Mouse (Mus musculus): ENCODE measurements at regions not wholly inside any gene's neighbourhood (a gene's known extent, or its start where the extent isn't known, plus 50 kb on each side); places are given as distances from the start of the nearest gene placed in this dataset.
"Not testable (repeated sequence)": the region's sequence is repeated elsewhere in the genome, so short reads cannot be mapped to it uniquely, and the experiment has no call there.

DNA sequence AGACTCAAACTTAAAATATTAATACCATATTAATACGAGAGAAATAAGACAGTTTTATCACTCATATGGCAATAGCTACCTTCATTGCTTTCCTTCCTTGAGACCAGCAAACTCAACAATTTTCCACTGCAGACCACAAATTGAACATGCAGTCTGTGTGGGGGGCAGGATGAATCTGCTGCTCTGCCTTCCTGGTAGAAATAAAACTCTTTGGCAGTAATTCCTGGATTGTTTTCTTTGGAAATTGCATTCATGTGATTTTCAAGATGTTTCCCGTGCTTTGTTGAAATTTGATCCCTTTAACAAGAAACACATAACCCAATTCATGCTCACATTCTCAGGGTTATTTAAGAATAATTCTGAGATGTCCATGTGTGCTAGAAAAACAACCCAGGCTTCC lies 555.1 kb upstream of the Clint1 start:
- ATAC-seq (replicated peaks in 1 of 2; ENCODE audit: insufficient read depth in 1 of 2, low FRiP score in 2 of 2, low TSS enrichment in 1 of 2, low read depth in 1 of 2, poor library complexity in 2 of 2, severe bottlenecking in 2 of 2) = no peak

DNA sequence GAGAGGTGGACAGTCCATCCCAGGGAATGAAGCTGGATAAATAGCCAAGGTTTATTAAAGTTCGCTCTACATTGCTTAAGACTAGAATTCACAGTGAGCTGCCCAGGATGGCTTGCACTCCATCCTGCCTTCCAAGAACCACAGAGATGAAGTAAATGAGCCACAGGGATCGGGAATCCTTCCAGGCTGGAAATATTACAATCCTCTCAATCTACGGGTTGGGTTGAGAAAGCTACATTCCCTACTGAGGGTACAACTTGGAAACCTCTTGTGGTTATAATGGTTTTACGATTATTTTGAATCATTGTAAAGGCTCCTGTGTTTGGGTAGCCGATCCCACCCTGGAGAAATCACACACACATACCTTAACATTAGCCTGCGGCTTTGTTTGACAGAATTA lies 539.9 kb upstream of the Clint1 start:
- no peak for ATAC-seq (replicated peaks in 1 of 2; ENCODE audit: insufficient read depth in 1 of 2, low FRiP score in 2 of 2, low TSS enrichment in 1 of 2, low read depth in 1 of 2, poor library complexity in 2 of 2, severe bottlenecking in 2 of 2)

DNA sequence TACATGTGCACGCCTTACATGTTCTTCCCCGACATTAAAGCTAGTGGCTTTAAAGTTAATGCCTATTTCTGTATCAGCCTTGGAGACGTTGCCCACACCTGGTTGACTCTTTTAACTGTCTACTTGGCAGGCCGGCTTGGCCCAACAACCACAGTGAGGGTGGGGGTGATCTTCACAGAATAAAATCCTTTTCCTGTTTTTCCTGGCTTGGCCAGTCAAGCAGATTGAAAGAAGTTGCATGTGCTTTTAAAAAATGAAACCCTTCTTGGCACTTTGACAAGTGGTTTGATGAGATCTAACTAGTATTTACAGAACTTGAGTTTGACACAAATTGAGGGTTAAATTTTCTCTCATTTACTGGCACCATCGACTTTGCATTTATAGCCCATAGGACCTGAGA lies 528.1 kb upstream of the Clint1 start:
- no peak for ATAC-seq (replicated peaks in 1 of 2; ENCODE audit: insufficient read depth in 1 of 2, low FRiP score in 2 of 2, low TSS enrichment in 1 of 2, low read depth in 1 of 2, poor library complexity in 2 of 2, severe bottlenecking in 2 of 2)

DNA sequence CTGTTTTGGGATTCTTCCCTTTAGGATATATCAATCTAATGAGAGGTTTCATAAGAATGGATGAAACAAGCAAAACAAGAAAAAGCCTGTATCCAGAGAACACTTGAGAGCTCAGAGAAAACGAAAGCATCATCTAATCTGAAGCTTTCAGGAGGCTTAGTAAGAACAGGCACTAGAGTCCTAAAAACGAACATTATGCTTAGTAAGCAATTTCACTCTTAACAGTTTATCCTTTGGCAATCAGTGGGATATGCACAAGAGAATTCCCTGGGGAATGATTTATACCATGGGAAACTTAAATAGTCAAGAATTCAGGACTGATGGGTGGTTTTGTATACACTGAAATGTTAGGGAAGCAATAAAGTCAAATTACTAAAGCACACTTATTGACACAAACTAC lies 521.5 kb upstream of the Clint1 start:
- no peak for ATAC-seq (replicated peaks in 1 of 2; ENCODE audit: insufficient read depth in 1 of 2, low FRiP score in 2 of 2, low TSS enrichment in 1 of 2, low read depth in 1 of 2, poor library complexity in 2 of 2, severe bottlenecking in 2 of 2)

DNA sequence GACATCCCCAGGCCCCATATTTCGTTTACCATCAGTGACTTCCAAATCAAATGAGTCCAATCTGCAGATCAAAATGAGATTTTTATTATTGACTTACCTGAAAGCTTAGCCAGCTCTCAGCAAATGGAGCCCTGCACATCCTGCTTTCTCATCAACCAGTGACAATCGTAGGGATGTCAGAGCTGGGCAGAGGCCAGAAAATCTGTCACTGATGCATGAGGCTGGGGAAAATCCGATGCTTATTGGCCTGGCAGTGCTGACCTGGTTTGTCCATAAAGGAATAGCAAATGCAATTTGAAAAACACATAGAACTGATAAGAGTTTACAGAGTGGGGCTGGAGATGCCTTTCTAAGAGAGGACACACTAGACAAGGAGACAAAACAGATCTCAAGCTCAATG lies 518.1 kb upstream of the Clint1 start:
- no peak for ATAC-seq (replicated peaks in 1 of 2; ENCODE audit: insufficient read depth in 1 of 2, low FRiP score in 2 of 2, low TSS enrichment in 1 of 2, low read depth in 1 of 2, poor library complexity in 2 of 2, severe bottlenecking in 2 of 2)

GRCm38 (mm10) chr11:45349331-45349730 lies 502.5 kb upstream of the Clint1 start:
- no peak for ATAC-seq (replicated peaks in 1 of 2; ENCODE audit: insufficient read depth in 1 of 2, low FRiP score in 2 of 2, low TSS enrichment in 1 of 2, low read depth in 1 of 2, poor library complexity in 2 of 2, severe bottlenecking in 2 of 2)

- no peak for ATAC-seq (replicated peaks in 1 of 2; ENCODE audit: insufficient read depth in 1 of 2, low FRiP score in 2 of 2, low TSS enrichment in 1 of 2, low read depth in 1 of 2, poor library complexity in 2 of 2, severe bottlenecking in 2 of 2)
These were observed 486.5 kb upstream of the Clint1 start for GRCm38 (mm10) chr11:45365343-45365742.

- no peak for ATAC-seq (replicated peaks in 1 of 2; ENCODE audit: insufficient read depth in 1 of 2, low FRiP score in 2 of 2, low TSS enrichment in 1 of 2, low read depth in 1 of 2, poor library complexity in 2 of 2, severe bottlenecking in 2 of 2)
These were observed 462.4 kb upstream of the Clint1 start for GRCm38 (mm10) chr11:45389243-45390146.

DNA sequence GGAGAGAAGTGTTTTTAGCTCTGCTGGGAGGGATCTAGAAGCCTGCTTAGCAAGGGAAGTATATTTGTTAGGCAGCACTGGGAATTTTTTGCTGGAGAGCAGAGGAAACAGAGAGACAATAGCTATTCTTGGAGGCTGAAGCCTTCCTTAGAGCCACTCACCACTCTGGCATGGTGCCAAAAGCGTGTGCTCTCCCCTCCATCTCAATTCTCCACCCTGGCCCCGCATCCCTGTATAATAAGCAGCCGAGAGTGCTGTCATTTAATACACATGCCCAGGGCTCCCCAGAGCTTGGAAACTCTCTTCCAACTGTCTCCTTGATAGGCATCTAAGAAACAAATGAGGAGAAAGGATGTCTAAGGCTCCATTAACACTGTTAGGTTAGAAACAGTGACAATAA lies 455.8 kb upstream of the Clint1 start:
- ATAC-seq (replicated peaks in 1 of 2; ENCODE audit: insufficient read depth in 1 of 2, low FRiP score in 2 of 2, low TSS enrichment in 1 of 2, low read depth in 1 of 2, poor library complexity in 2 of 2, severe bottlenecking in 2 of 2) = no peak

GRCm38 (mm10) chr11:45398188-45398587 lies 453.7 kb upstream of the Clint1 start:
- no peak for ATAC-seq (replicated peaks in 1 of 2; ENCODE audit: insufficient read depth in 1 of 2, low FRiP score in 2 of 2, low TSS enrichment in 1 of 2, low read depth in 1 of 2, poor library complexity in 2 of 2, severe bottlenecking in 2 of 2)

DNA sequence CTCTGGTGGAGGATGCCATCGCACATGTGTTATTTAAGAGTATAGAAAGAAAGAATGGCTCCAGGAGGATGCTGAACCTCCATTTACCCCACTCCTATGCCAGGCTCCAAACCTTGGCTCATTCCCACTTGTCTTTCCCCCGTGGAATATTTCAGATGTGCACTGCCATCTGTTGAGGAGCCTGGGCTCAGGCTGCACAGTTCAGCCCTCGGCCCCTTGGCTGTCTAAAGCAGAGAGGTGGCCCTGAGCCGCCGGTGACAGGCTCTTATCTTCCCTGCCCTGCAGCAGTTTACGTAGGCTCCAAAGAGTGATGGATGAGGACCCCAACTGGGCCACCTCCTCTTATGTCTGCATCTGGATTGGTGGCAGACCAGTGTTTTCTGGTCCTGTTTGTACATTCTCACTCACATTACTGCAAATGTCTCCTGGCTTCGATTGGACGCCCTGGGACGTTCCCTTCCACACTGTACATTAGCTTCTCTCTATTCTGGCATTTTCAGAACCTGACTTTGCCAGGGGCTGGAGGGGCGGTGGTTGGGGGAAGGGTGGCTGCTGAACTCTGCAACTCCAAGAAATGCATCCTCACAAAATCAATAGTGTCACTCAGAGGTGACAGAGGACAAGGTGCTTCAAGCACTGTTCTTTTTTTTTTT lies 447.3 kb upstream of the Clint1 start:
- ATAC-seq (replicated peaks in 1 of 2; ENCODE audit: insufficient read depth in 1 of 2, low FRiP score in 2 of 2, low TSS enrichment in 1 of 2, low read depth in 1 of 2, poor library complexity in 2 of 2, severe bottlenecking in 2 of 2) = no peak

- not testable (repeated sequence) for ATAC-seq (replicated peaks in 1 of 2; ENCODE audit: insufficient read depth in 1 of 2, low FRiP score in 2 of 2, low TSS enrichment in 1 of 2, low read depth in 1 of 2, poor library complexity in 2 of 2, severe bottlenecking in 2 of 2)
These were observed 427.8 kb upstream of the Clint1 start for GRCm38 (mm10) chr11:45424066-45424465.

DNA sequence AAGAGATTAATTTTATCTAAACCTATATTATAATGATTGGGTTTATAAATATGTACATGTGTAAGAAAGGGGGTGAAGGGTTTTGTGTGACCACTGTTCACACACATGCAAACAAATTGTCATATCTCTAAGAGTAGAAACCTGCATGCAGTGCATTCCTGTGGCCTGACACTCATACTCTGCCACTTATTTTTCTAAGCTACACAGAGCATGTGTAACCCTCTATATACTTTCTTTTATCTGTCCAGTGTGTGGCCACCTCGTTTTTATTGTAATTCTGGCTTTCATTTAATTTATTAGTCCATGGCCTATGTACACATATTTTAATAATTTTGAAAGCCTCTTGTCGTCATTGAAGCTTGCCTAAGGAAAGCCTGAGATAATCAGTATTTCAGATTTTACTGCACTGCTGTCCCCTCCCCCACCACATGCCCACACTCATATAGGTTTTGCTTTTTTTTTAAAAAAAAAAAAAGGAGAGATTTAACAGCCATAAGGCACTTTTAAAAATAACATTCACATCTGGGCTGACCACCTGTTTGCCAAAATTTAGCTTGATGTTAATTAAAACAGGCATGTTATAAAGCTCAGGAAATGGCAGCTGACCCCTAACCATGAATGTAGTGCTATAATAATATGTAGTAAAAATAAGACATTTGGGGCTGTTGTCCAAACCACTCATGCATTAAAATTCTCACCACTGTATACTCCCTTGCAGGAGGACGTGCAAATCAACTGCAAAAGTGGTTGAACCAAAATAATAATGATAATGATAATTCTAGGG lies 410.7 kb upstream of the Clint1 start:
- no peak for ATAC-seq (replicated peaks in 1 of 2; ENCODE audit: insufficient read depth in 1 of 2, low FRiP score in 2 of 2, low TSS enrichment in 1 of 2, low read depth in 1 of 2, poor library complexity in 2 of 2, severe bottlenecking in 2 of 2)

DNA sequence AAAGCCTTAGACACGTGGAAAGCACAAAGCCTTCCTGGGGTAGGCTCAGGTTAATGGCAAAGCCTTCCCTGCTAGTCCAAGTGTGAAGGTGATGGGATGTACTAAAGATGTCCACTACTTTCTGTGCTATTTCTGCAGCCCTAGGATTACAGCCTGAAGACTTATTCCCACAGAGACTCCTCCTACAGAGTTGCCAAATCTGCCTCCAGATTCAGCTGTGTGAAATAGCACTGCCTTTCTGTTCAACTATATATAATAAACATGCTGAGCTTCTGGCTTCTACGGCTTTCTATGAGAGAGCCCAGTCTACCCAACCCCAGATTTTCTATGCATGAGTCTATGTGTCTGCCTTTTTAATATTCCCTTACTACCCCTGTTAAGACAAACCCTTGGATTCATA lies 405.3 kb upstream of the Clint1 start:
- ATAC-seq (replicated peaks in 1 of 2; ENCODE audit: insufficient read depth in 1 of 2, low FRiP score in 2 of 2, low TSS enrichment in 1 of 2, low read depth in 1 of 2, poor library complexity in 2 of 2, severe bottlenecking in 2 of 2) = no peak

- ATAC-seq (replicated peaks in 1 of 2; ENCODE audit: insufficient read depth in 1 of 2, low FRiP score in 2 of 2, low TSS enrichment in 1 of 2, low read depth in 1 of 2, poor library complexity in 2 of 2, severe bottlenecking in 2 of 2) = no peak
These were observed 397.6 kb upstream of the Clint1 start for GRCm38 (mm10) chr11:45454234-45454633.

- no peak for ATAC-seq (replicated peaks in 1 of 2; ENCODE audit: insufficient read depth in 1 of 2, low FRiP score in 2 of 2, low TSS enrichment in 1 of 2, low read depth in 1 of 2, poor library complexity in 2 of 2, severe bottlenecking in 2 of 2)
These were observed 396.9 kb upstream of the Clint1 start for GRCm38 (mm10) chr11:45454933-45455332.

- ATAC-seq (replicated peaks in 1 of 2; ENCODE audit: insufficient read depth in 1 of 2, low FRiP score in 2 of 2, low TSS enrichment in 1 of 2, low read depth in 1 of 2, poor library complexity in 2 of 2, severe bottlenecking in 2 of 2) = no peak
These were observed 395.1 kb upstream of the Clint1 start for GRCm38 (mm10) chr11:45456724-45457123.

DNA sequence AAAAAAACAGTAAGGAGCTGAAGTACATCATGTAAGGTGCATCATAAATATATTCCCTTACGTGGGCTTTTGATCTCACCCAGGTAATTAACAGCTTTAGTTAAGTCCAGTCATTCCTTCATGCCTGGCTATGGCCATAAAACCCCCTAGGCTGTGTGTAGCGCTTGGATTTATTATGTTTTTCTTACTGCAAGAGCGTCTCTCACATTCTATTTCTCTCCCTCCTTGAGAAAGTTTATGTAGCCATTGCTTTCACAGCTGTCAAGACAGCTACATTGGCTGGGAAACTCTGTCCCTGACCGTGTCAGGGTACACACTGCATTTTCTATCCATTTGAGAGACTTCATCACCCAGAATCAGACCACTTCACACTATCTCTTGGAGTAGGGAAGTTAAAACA lies 394.3 kb upstream of the Clint1 start:
- no peak for ATAC-seq (replicated peaks in 1 of 2; ENCODE audit: insufficient read depth in 1 of 2, low FRiP score in 2 of 2, low TSS enrichment in 1 of 2, low read depth in 1 of 2, poor library complexity in 2 of 2, severe bottlenecking in 2 of 2)

Measured in hematopoietic stem cell, adult 5-6 weeks (primary cell).